Comparison of ENCODE assay signal across 12 mouse cellular contexts in the genomic region with DNA sequence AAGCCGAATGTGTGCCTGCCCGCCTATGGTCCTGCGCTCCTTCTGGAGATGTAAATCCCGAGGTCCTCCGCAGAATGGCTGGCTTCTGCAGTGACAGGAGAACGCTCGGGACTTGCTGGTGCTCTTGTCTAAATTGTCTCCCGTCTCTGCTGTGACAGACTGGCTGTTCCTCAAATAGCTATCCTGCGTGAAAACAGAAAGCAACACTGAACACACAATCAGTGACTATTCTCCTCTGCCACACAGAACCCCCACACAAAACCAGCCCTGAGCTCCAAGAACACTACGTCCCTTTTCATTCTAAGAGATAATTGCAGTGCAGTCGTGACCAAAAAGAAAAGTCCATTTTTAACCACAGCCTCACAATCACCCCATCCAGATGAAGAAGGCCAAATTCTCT.
DNase-seq lines count a peak whose midpoint lies in the region; ATAC-seq and TF ChIP-seq lines count a peak whose summit lies in the region.
"Had no signal": no experiment of that assay in that cellular context is flagged by ENCODE, and none has a peak within 500 bp of the region (broad histone marks: within the 10 kb centered on the region; RNA-seq: fewer than 3 reads in every experiment).

No protein-coding gene starts in this region.

- no peaks in the 10 kb centered on the region for H3K36me3 ChIP-seq in testis, adult 2 months (ENCODE audit: control insufficient read depth, insufficient read depth, low read length)
- H3K36me3 ChIP-seq: limb, embryonic 12.5 days; midbrain, embryonic 10.5 days had no signal

- peak; percentile 61 for DNase-seq in layer of hippocampus, adult 11-12 months (ENCODE audit: low spot score)
- DNase-seq in layer of hippocampus, postnatal 10 days (ENCODE audit: low spot score in 2 of 2) = no peak
- peak; percentile 42 to 45 for DNase-seq in frontal cortex, postnatal 25 days (ENCODE audit: low spot score in 2 of 2)
- peak; percentile 37 to 43 for DNase-seq in left cerebral cortex, postnatal 10 days (ENCODE audit: extremely low spot score in 1 of 2, low spot score in 2 of 2)
- DNase-seq in embryo, embryonic 11 days = no peak
- no peak for DNase-seq in liver
- DNase-seq: kidney, adult 8-10 months; lung, adult 18-20 months had no signal

- peak; percentile 42; the same call in 1 of the 2 replicates for TF ChIP-seq POLR2A in testis, adult 2 months (IDR thresholded peaks at IDR 0.05; ENCODE audit: control insufficient read depth, low read depth, low read length)

- no peak for ATAC-seq in inflammation-experienced regulatory T-cells, adult 6 months

- intact Hi-C loops in left cerebral cortex, postnatal 10 days (cut with DNase I) = loop anchor here (5.0 kb wide), 1 partner anchor 300 kb away; no protein-coding TSS in a partner anchor

- H3K27me3 ChIP-seq in testis, adult 2 months (ENCODE audit: control insufficient read depth, insufficient read depth, low read length) = no peaks in the 10 kb centered on the region
- H3K27me3 ChIP-seq: limb, embryonic 12.5 days had no signal

- no peak for TF ChIP-seq CTCF in testis, adult 2 months (IDR thresholded peaks at IDR 0.05; ENCODE audit: control insufficient read depth, insufficient read depth, insufficient replicate concordance, low read depth, low read length)

- H3K4me1 ChIP-seq in testis, adult 2 months (ENCODE audit: control insufficient read depth, insufficient read depth, low read length) = no peaks in the 10 kb centered on the region
- H3K4me1 ChIP-seq: limb, embryonic 12.5 days; midbrain, embryonic 10.5 days had no signal

- H3K4me3 ChIP-seq in testis, adult 2 months (ENCODE audit: control insufficient read depth, low read depth, low read length) = no peak overlapping the region
- H3K4me3 ChIP-seq: limb, embryonic 12.5 days; midbrain, embryonic 10.5 days had no signal

- peak overlapping the region; percentile 56 for H3K27ac ChIP-seq in testis, adult 2 months (ENCODE audit: control insufficient read depth, insufficient read depth, low read depth, low read length)
- H3K27ac ChIP-seq: limb, embryonic 12.5 days; midbrain, embryonic 10.5 days had no signal

Comparison
In these comparisons a context has a peak if more than half of its experiments do, and no peak if none do; other contexts are left out.
1. DNase-seq: peak in layer of hippocampus, adult 11-12 months (single experiment), frontal cortex, postnatal 25 days (2 of 2) and left cerebral cortex, postnatal 10 days (2 of 2); none in layer of hippocampus, postnatal 10 days (0 of 2), embryo, embryonic 11 days (single experiment) and liver (single experiment).